Mouse (Mus musculus) kidney, adult 2 months (tissue): Measurements from ENCODE around the gene Car11.

Experiments
- CTCF ChIP-seq: fragments of 200-500 bp; conservative IDR thresholded peaks from 2 replicates; pipeline ENCODE4 v1.5.1; 2011; ENCODE audit warnings: low read depth, mild to moderate bottlenecking, control low read depth, low read length, moderate library complexity, mixed read lengths; ENCODE audit not compliant: insufficient read depth, insufficient read length
- POLR2A ChIP-seq: fragments of 200-500 bp; IDR thresholded peaks from one replicate; pipeline ENCODE4 v1.6.1; 2011; ENCODE audit warnings: low read depth, low read length, control low read depth

- peak; percentile 62 for TF ChIP-seq POLR2A
- no peak for TF ChIP-seq CTCF
Observed at GRCm38 (mm10) chr7:45715090-45715708, 15.6 kb downstream of the Car11 start, which contains the start of gene Rpl18.
